Mouse (Mus musculus) cortical plate, adult 2 months (tissue): Measurements from ENCODE around the gene Pla2g7. TPM values are rescaled to one million over a fixed set of nuclear protein-coding genes. Genes with fewer than 3 reads are reported as not detected.

Source experiments
- H3K27ac ChIP-seq: fragments of 200-500 bp; 2 replicates; pipeline ENCODE4 v1.5.1; 2012; ENCODE audit warnings: low read length, control low read depth, inconsistent platforms; ENCODE audit not compliant: insufficient read depth
- H3K4me1 ChIP-seq: fragments of 200-500 bp; 2 replicates; pipeline ENCODE4 v1.6.1; 2011; ENCODE audit warnings: low read length; ENCODE audit not compliant: control insufficient read depth, insufficient read depth
- H3K4me3 ChIP-seq: fragments of 200-500 bp; 2 replicates; pipeline ENCODE4 v1.5.1; 2011; ENCODE audit warnings: mild to moderate bottlenecking, low read length, control low read depth; ENCODE audit not compliant: insufficient read depth
- CTCF ChIP-seq: fragments of 200-500 bp; IDR thresholded peaks from 2 replicates; pipeline ENCODE4 v1.5.1; 2011; ENCODE audit warnings: mild to moderate bottlenecking, control low read depth, low read length; ENCODE audit not compliant: insufficient read depth; ENCODE audit errors: extremely low read depth
- POLR2A ChIP-seq: fragments of 200-500 bp; IDR thresholded peaks from 2 replicates; pipeline ENCODE4 v1.6.1; 2011; ENCODE audit warnings: mild to moderate bottlenecking, low read length, control low read depth; ENCODE audit not compliant: insufficient read depth; ENCODE audit errors: extremely low read depth
- polyA plus RNA-seq: library from polyadenylated mRNA; depleted of rRNA; stranded (reverse); fragments of >200 nt; gene quantifications from 2 replicates; pipeline ENCODE4 v1.2.3, GENCODE M21; 2012

Gene Pla2g7
- polyA plus RNA-seq, 1 experiment: 139 TPM

GRCm38 (mm10) chr17:43580456-43580855 lies 12.6 kb downstream of the Pla2g7 start:
- Histone ChIP-seq H3K4me1 (no peaks in the 10 kb centered on the region), H3K4me3 (no peak overlapping the region), H3K27ac (no peak overlapping the region)
- TF ChIP-seq CTCF (no peak), POLR2A (no peak)

- no peak overlapping the region for H3K27ac ChIP-seq
- no peaks in the 10 kb centered on the region for H3K4me1 ChIP-seq
- no peak for TF ChIP-seq POLR2A
- TF ChIP-seq CTCF: no peak
- no peak overlapping the region for H3K4me3 ChIP-seq
Measured at GRCm38 (mm10) chr17:43581012-43581467, 13.1 kb downstream of the Pla2g7 start.

- Histone ChIP-seq H3K27ac (no peak overlapping the region), H3K4me3 (no peak overlapping the region), H3K4me1 (no peaks in the 10 kb centered on the region)
- TF ChIP-seq POLR2A (no peak), CTCF (no peak)
Measured at GRCm38 (mm10) chr17:43584771-43585170, 16.9 kb downstream of the Pla2g7 start.

GRCm38 (mm10) chr17:43587278-43587677 lies 19.4 kb downstream of the Pla2g7 start:
- no peak overlapping the region for H3K4me3 ChIP-seq
- H3K4me1 ChIP-seq: no peaks in the 10 kb centered on the region
- TF ChIP-seq CTCF (no peak), POLR2A (no peak)
- no peak overlapping the region for H3K27ac ChIP-seq

- Histone ChIP-seq H3K4me1 (no peaks in the 10 kb centered on the region), H3K27ac (no peak overlapping the region), H3K4me3 (no peak overlapping the region)
- TF ChIP-seq CTCF (no peak), POLR2A (no peak)
Measured at GRCm38 (mm10) chr17:43589750-43590149, 21.9 kb downstream of the Pla2g7 start.

GRCm38 (mm10) chr17:43590531-43590930 lies 22.6 kb downstream of the Pla2g7 start:
- no peak for TF ChIP-seq POLR2A
- TF ChIP-seq CTCF: no peak
- Histone ChIP-seq H3K4me3 (no peak overlapping the region), H3K27ac (no peak overlapping the region), H3K4me1 (no peaks in the 10 kb centered on the region)

- no peak for TF ChIP-seq CTCF
- TF ChIP-seq POLR2A: no peak
- no peak overlapping the region for H3K27ac ChIP-seq
- no peak overlapping the region for H3K4me3 ChIP-seq
- H3K4me1 ChIP-seq: no peaks in the 10 kb centered on the region
Measured at GRCm38 (mm10) chr17:43592296-43593291, 24.7 kb downstream of the Pla2g7 start.

GRCm38 (mm10) chr17:43597742-43598141 lies 29.8 kb downstream of the Pla2g7 start:
- TF ChIP-seq CTCF: no peak
- no peak for TF ChIP-seq POLR2A
- Histone ChIP-seq H3K27ac (no peak overlapping the region), H3K4me3 (no peak overlapping the region), H3K4me1 (no peaks in the 10 kb centered on the region)

GRCm38 (mm10) chr17:43598706-43599105 lies 30.8 kb downstream of the Pla2g7 start:
- H3K27ac ChIP-seq: no peak overlapping the region
- no peaks in the 10 kb centered on the region for H3K4me1 ChIP-seq
- no peak overlapping the region for H3K4me3 ChIP-seq
- TF ChIP-seq CTCF (no peak), POLR2A (no peak)

GRCm38 (mm10) chr17:43606704-43607103 lies 38.8 kb downstream of the Pla2g7 start:
- TF ChIP-seq POLR2A (no peak), CTCF (peak; percentile 86)
- H3K4me3 ChIP-seq: no peak overlapping the region
- H3K27ac ChIP-seq: no peak overlapping the region
- no peaks in the 10 kb centered on the region for H3K4me1 ChIP-seq
